Mouse (Mus musculus): ENCODE measurements around the gene Arhgap25. TPM values are rescaled to one million over a fixed set of nuclear protein-coding genes. Genes with fewer than 3 reads are reported as not detected.
"Not testable (repeated sequence)": the region's sequence is repeated elsewhere in the genome, so short reads cannot be mapped to it uniquely, and the experiment has no call there.

Arhgap25 gene
- total and polyA plus RNA-seq, 3 experiments = 0.49 to 3.1 (median 3.1) TPM

GRCm38 (mm10) chr6:87503536-87503935 lies 29.5 kb downstream of the Arhgap25 start:
- no peak for DNase-seq

GRCm38 (mm10) chr6:87502831-87503286 lies 30.2 kb downstream of the Arhgap25 start:
- DNase-seq = peak; percentile 27

- DNase-seq = no peak
These were observed 30.6 kb downstream of the Arhgap25 start for GRCm38 (mm10) chr6:87502411-87502810.

- no peak for DNase-seq
These were observed 32.4 kb downstream of the Arhgap25 start for GRCm38 (mm10) chr6:87500696-87501095.

GRCm38 (mm10) chr6:87499791-87500190 lies 33.3 kb downstream of the Arhgap25 start:
- no peak for DNase-seq

- DNase-seq = peak; percentile 43
These were observed 36.9 kb downstream of the Arhgap25 start for GRCm38 (mm10) chr6:87496143-87496542.

GRCm38 (mm10) chr6:87494339-87494738 lies 38.7 kb downstream of the Arhgap25 start:
- no peak for DNase-seq

GRCm38 (mm10) chr6:87487657-87488426 lies 45.2 kb downstream of the Arhgap25 start:
- DNase-seq = no peak

GRCm38 (mm10) chr6:87484806-87485205 lies 48.3 kb downstream of the Arhgap25 start:
- DNase-seq = no peak

- no peak for DNase-seq
These were observed 49.2 kb downstream of the Arhgap25 start for GRCm38 (mm10) chr6:87483900-87484289.

- no peak for DNase-seq
These were observed 49.7 kb downstream of the Arhgap25 start for GRCm38 (mm10) chr6:87483224-87483899.

- DNase-seq = no peak
These were observed 53.6 kb downstream of the Arhgap25 start for GRCm38 (mm10) chr6:87479291-87479999.

GRCm38 (mm10) chr6:87478847-87479246 lies 54.2 kb downstream of the Arhgap25 start:
- DNase-seq = no peak

- DNase-seq = no peak
These were observed 57.8 kb downstream of the Arhgap25 start for GRCm38 (mm10) chr6:87475223-87475622.

- DNase-seq = not testable (repeated sequence)
These were observed 63.0 kb downstream of the Arhgap25 start for GRCm38 (mm10) chr6:87470098-87470497.

GRCm38 (mm10) chr6:87468372-87468771 lies 64.7 kb downstream of the Arhgap25 start:
- no peak for DNase-seq

- no peak for DNase-seq
These were observed 65.7 kb downstream of the Arhgap25 start for GRCm38 (mm10) chr6:87467373-87467772.

GRCm38 (mm10) chr6:87466221-87466620 lies 66.8 kb downstream of the Arhgap25 start:
- DNase-seq = peak; percentile 58

GRCm38 (mm10) chr6:87455507-87455906 lies 77.6 kb downstream of the Arhgap25 start:
- no peak for DNase-seq

- no peak for DNase-seq
These were observed 81.3 kb downstream of the Arhgap25 start for GRCm38 (mm10) chr6:87451771-87452170.

- DNase-seq = peak; percentile 65
These were observed 82.0 kb downstream of the Arhgap25 start for GRCm38 (mm10) chr6:87451016-87451415.

- DNase-seq = no peak
These were observed 83.5 kb downstream of the Arhgap25 start for GRCm38 (mm10) chr6:87449534-87449933.

- no peak for DNase-seq
These were observed 85.8 kb downstream of the Arhgap25 start for GRCm38 (mm10) chr6:87447217-87447616.

All from adrenal gland, adult 2 months (tissue).